Mouse (Mus musculus): ENCODE measurements at regions not wholly inside any gene's neighbourhood (a gene's known extent, or its start where the extent isn't known, plus 50 kb on each side); places are given as distances from the start of the nearest gene placed in this dataset.

GRCm38 (mm10) chr1:194878440-194878839 is 60.2 kb upstream of the Cd34 start:
- no peak for DNase-seq (ENCODE audit: low read depth, low spot score)

GRCm38 (mm10) chr1:194879324-194880233 is 59.0 kb upstream of the Cd34 start:
- DNase-seq (ENCODE audit: low read depth, low spot score) = peak; percentile 88

GRCm38 (mm10) chr1:194881556-194882223 is 56.9 kb upstream of the Cd34 start:
- no peak for DNase-seq (ENCODE audit: low read depth, low spot score)

GRCm38 (mm10) chr1:194885071-194885686 is 53.4 kb upstream of the Cd34 start:
- no peak for DNase-seq (ENCODE audit: low read depth, low spot score)

GRCm38 (mm10) chr1:194885687-194886077 is 52.9 kb upstream of the Cd34 start:
- no peak for DNase-seq (ENCODE audit: low read depth, low spot score)

Measured in embryo, embryonic 11.5 days (tissue).